Mouse (Mus musculus) MEL (cell line): ENCODE measurements around the gene Crebbp.

Experiments used
- CHD2 ChIP-seq: IDR thresholded peaks from 2 replicates; pipeline ENCODE4 v1.6.1; 2011; ENCODE audit warnings: low read length, improper control_type of control experiment
- CTCF ChIP-seq, 3 experiments: IDR thresholded peaks in 2 of 3; conservative IDR thresholded peaks in 1 of 3; 2 replicates each; pipeline ENCODE4 v1.5.1; 2011 to 2012; ENCODE audit warnings: low read length in 3 of 3, low read depth in 2 of 3, mild to moderate bottlenecking in 2 of 3, improper control_type of control experiment in 1 of 3, inconsistent platforms in 1 of 3, mixed read lengths in 1 of 3, moderate library complexity in 1 of 3; ENCODE audit not compliant: control insufficient read depth in 1 of 3, insufficient read depth in 1 of 3, poor library complexity in 1 of 3, severe bottlenecking in 1 of 3
- EP300 ChIP-seq, 2 experiments: IDR thresholded peaks; 2 replicates each; pipeline ENCODE4 v1.6.1; 2011; ENCODE audit warnings: improper control_type of control experiment in 2 of 2, low read length in 2 of 2, low read depth in 1 of 2, mild to moderate bottlenecking in 1 of 2
- HCFC1 ChIP-seq: IDR thresholded peaks from 2 replicates; pipeline ENCODE4 v1.6.1; 2012; ENCODE audit warnings: low read depth, mild to moderate bottlenecking, inconsistent platforms, low read length, improper control_type of control experiment, moderate library complexity
- POLR2AphosphoS5 ChIP-seq: IDR thresholded peaks from 2 replicates; pipeline ENCODE4 v1.6.1; 2012; ENCODE audit warnings: low read depth, borderline replicate concordance, mild to moderate bottlenecking, inconsistent platforms, low read length, moderate library complexity, mixed read lengths
- SMC3 ChIP-seq: IDR thresholded peaks from 2 replicates; pipeline ENCODE4 v1.6.1; 2011; ENCODE audit warnings: low read depth, low read length, improper control_type of control experiment

DNA sequence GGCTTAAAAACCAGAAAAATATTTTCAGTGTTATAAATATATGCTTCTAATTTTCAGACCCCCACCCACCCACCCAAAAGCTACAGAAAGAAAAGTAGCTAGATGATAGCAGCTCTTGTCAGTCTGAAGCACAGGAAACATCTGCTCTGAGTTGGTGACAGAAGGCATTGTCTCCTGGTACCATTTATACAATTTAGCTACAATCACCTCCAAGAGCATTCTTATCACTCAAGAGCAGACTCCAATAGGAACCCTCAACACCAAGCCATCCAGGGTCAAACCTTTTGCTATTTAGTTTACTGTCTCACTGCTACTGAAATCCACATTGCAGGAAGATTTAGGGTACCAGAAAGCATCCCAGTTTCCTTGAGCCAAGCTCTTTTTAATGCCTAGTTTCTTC lies 116.9 kb downstream of the Crebbp start:
- TF ChIP-seq HCFC1 (no peak), CTCF (IDR thresholded peaks at IDR 0.05 in 2 of 3, conservative IDR thresholded peaks at IDR 0.05 in 1 of 3; ENCODE audit: control insufficient read depth in 1 of 3, insufficient read depth in 1 of 3, low read depth in 2 of 3, low read length in 3 of 3, poor library complexity in 1 of 3, severe bottlenecking in 1 of 3) (no peak), POLR2AphosphoS5 (no peak), CHD2 (no peak), EP300 (IDR thresholded peaks at IDR 0.05; ENCODE audit: low read depth in 1 of 2, low read length in 2 of 2) (peak; percentile 87 to 89), SMC3 (no peak)
